Mouse (Mus musculus) heart, embryonic 12.5 days (tissue): ENCODE measurements around the gene Fbln5. TPM values are rescaled to one million over a fixed set of nuclear protein-coding genes. Genes with fewer than 3 reads are reported as not detected.

ENCODE experiments used
- ATAC-seq: fragments of 200-750 bp; cut with Nextera tagmentation; 2 replicates; pipeline ENCODE4 v1.8.0; 2017; ENCODE audit warnings: moderate TSS enrichment, moderate library complexity; ENCODE audit not compliant: insufficient number of reproducible peaks, low FRiP score
- H3K27ac ChIP-seq: fragments of 300-500 bp; sonication (generic); 2 replicates; pipeline ENCODE4 v1.5.1; 2016; ENCODE audit warnings: mild to moderate bottlenecking, moderate library complexity; ENCODE audit not compliant: poor library complexity, severe bottlenecking
- H3K27me3 ChIP-seq: fragments of 300-500 bp; sonication (generic); replicated peaks from 2 replicates; pipeline ENCODE4 v1.6.1; 2016; ENCODE audit warnings: mild to moderate bottlenecking, moderate library complexity
- H3K36me3 ChIP-seq: fragments of 300-500 bp; sonication (generic); 2 replicates; pipeline ENCODE4 v1.6.1; 2016; ENCODE audit warnings: mild to moderate bottlenecking, moderate library complexity
- H3K4me1 ChIP-seq: fragments of 300-500 bp; sonication (generic); replicated peaks from 2 replicates; pipeline ENCODE4 v1.6.1; 2016; ENCODE audit warnings: mild to moderate bottlenecking
- H3K4me2 ChIP-seq: fragments of 300-500 bp; sonication (generic); 2 replicates; pipeline ENCODE4 v1.6.1; 2016; ENCODE audit warnings: mild to moderate bottlenecking, moderate library complexity
- H3K4me3 ChIP-seq: fragments of 300-500 bp; sonication (generic); 2 replicates; pipeline ENCODE4 v1.5.1; 2016; ENCODE audit warnings: mild to moderate bottlenecking
- H3K9ac ChIP-seq: fragments of 300-500 bp; sonication (generic); 2 replicates; pipeline ENCODE4 v1.6.1; 2016; ENCODE audit warnings: mild to moderate bottlenecking, moderate library complexity
- H3K9me3 ChIP-seq: fragments of 300-500 bp; sonication (generic); replicated peaks from 2 replicates; pipeline ENCODE4 v1.6.1; 2016; ENCODE audit warnings: mild to moderate bottlenecking, moderate library complexity
- WGBS: fragments of 180-500 bp; shearing (Covaris S2); methylation state at CpG from one replicate; pipeline ENCODE4 v1.1.7; 2016; 5-methylcytosine and 5-hydroxymethylcytosine counted together
- polyA plus RNA-seq: library from polyadenylated mRNA; unstranded; fragments of >200 nt; fragmentation: Nextera tagmentation; extraction: Ambion mirVana; gene quantifications from 2 replicates; pipeline ENCODE4 v1.2.1, GENCODE M21; 2016

The Fbln5 gene
- polyA plus RNA-seq, 1 experiment from 2014 or later, result 98.0 TPM

DNA sequence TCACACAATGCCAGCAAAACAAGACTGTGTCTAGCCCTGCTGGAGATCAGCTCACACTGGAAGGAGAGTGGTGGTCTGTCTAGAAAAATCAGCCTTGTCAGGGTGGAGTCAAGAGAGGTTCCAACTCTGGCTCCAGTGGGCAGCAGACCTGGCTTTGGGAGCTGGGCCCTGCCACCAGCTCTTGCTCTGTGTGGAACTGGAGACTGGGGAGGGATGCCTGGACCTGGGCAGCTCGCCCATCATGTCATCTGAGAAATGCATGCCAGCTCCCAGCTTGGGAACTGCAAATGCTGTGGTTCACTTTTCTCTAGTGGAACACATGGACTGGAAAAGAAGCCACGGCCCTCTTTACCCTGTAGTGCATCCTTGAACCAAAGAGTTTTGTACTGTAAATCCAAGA lies 8.3 kb downstream of the Fbln5 start:
- Histone ChIP-seq H3K27ac (no peak overlapping the region), H3K9me3 (no peaks in the 10 kb centered on the region), H3K4me2 (no peak overlapping the region), H3K9ac (no peak overlapping the region), H3K27me3 (no peaks in the 10 kb centered on the region), H3K4me1 (no peaks in the 10 kb centered on the region), H3K36me3 (no peaks in the 10 kb centered on the region), H3K4me3 (no peak overlapping the region)
- WGBS, result 54% methylated on average over 2 of the region's 2 CpGs
- ATAC-seq, result no peak

DNA sequence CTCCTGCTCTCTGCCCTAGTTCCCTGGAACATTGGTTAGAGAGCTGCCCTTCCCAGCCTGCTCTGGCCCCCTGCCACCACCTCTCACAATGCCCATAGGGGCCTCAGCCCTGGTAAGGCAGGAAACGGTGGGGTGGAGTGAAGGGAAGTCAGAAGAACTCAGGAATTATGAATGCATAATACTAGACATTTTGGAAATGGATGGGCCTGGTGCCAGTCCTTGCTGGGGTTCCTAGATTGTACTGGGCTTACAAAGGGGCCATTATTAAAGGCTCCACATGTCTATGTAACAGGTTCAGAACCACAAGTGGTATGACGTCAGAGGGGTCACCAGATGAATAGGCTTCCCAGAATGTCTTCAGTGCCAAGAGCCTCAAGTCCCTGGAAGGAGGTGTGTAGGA lies 11.5 kb downstream of the Fbln5 start:
- no peak overlapping the region for H3K4me3 ChIP-seq
- ATAC-seq, result no peak
- no peaks in the 10 kb centered on the region for H3K27me3 ChIP-seq
- H3K4me2 ChIP-seq, result no peak overlapping the region
- no peaks in the 10 kb centered on the region for H3K9me3 ChIP-seq
- 55% methylated on average over 2 of the region's 2 CpGs for WGBS
- no peak overlapping the region for H3K27ac ChIP-seq
- H3K36me3 ChIP-seq, result no peaks in the 10 kb centered on the region
- H3K4me1 ChIP-seq, result no peaks in the 10 kb centered on the region
- no peak overlapping the region for H3K9ac ChIP-seq

DNA sequence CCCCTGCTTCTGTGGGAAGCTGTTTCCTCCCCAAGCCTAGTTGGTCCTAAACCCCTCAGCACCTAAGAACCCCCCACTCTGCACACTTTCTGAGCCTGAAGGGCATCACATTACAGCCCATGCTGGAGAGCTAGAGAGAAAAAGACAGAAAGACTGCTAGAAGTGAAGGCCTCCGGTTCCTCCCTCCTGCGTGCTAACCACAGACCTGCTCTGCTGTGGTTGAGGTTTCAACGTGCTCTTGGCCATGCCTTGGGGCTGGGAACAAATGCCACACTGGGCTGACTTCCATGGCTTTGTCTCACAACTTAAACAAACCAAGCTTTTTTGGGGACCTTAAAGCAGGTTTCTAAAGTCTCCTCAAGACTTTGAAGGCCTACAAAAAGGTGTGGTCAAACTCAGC lies 16.4 kb downstream of the Fbln5 start:
- ATAC-seq, result no peak
- Histone ChIP-seq H3K4me1 (no peaks in the 10 kb centered on the region), H3K9me3 (no peaks in the 10 kb centered on the region), H3K9ac (no peak overlapping the region), H3K27me3 (no peaks in the 10 kb centered on the region), H3K4me3 (no peak overlapping the region), H3K27ac (no peak overlapping the region), H3K36me3 (no peaks in the 10 kb centered on the region), H3K4me2 (no peak overlapping the region)
- 81% methylated on average over 3 of the region's 3 CpGs for WGBS

DNA sequence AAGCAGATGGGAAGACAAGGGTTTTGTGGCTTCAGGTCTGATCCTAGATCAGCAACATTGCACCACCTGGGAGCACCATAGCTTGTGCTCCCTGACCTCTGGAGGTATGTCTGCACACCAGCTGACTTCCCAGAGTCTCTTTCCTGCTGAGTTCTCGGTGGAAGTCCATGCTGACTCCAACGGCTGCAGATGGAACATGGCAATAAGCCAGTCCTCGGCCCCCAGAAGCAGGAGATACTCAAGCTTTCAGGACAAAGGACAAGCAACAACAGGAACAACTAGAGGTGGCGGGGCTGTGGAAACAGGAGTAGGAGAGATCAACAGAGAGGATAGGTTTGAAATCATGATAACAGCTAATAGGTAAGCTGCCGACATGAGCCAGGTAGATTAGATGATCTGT lies 17.1 kb downstream of the Fbln5 start:
- H3K27ac ChIP-seq, result no peak overlapping the region
- no peak overlapping the region for H3K9ac ChIP-seq
- H3K4me3 ChIP-seq, result no peak overlapping the region
- no peak for ATAC-seq
- H3K36me3 ChIP-seq, result no peaks in the 10 kb centered on the region
- no peaks in the 10 kb centered on the region for H3K9me3 ChIP-seq
- 68% methylated on average over 5 of the region's 5 CpGs for WGBS
- H3K27me3 ChIP-seq, result no peaks in the 10 kb centered on the region
- H3K4me1 ChIP-seq, result no peaks in the 10 kb centered on the region
- no peak overlapping the region for H3K4me2 ChIP-seq

- Histone ChIP-seq H3K27me3 (no peaks in the 10 kb centered on the region), H3K27ac (no peak overlapping the region), H3K4me2 (no peak overlapping the region), H3K4me1 (no peaks in the 10 kb centered on the region), H3K4me3 (no peak overlapping the region), H3K9ac (no peak overlapping the region), H3K9me3 (no peaks in the 10 kb centered on the region), H3K36me3 (no peaks in the 10 kb centered on the region)
- 65% methylated on average over 3 of the region's 3 CpGs for WGBS
- ATAC-seq, result no peak
These were observed 17.8 kb downstream of the Fbln5 start for GRCm38 (mm10) chr12:101801051-101801450.

DNA sequence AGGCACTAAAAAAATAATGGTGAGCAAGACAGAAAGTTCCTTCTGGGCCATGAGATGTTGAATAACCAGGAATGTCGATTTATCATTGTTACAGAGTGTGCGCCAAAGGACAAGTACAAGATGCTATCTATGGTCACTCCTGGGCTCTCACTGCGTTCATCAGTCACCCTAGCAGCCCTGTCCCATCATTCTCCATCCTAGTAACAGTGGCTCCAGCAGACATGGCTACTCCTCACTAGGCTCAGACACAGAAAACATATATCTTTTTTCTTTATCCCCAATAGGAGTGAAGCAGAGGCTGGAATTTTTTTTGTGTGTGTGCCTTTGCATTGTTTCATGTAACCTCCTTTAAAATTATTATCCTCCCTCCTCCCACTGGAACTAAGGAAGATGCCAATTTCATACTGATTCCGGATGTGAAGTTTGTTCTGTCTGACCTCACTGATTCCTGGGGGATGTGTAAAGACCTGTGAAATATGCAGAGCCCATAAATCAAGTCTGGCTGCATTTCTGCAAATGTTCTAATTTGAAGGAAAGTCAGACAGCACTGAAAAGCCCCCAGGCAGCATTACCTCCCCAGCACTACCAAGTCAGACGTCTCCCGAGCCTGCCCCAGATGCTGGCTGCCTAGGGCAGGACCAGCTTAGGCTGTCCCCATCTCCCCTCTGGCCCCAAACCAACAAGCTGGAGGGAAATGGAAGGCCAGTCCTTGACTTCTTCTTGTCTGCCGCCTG lies 20.5 kb downstream of the Fbln5 start:
- no peak overlapping the region for H3K9ac ChIP-seq
- ATAC-seq, result no peak

GRCm38 (mm10) chr12:101794458-101794857 lies 24.4 kb downstream of the Fbln5 start:
- 68% methylated on average over 3 of the region's 3 CpGs for WGBS
- Histone ChIP-seq H3K36me3 (no peaks in the 10 kb centered on the region), H3K4me1 (no peaks in the 10 kb centered on the region), H3K9ac (no peak overlapping the region), H3K9me3 (no peaks in the 10 kb centered on the region), H3K4me3 (no peak overlapping the region), H3K27me3 (no peaks in the 10 kb centered on the region), H3K4me2 (no peak overlapping the region), H3K27ac (no peak overlapping the region)
- no peak for ATAC-seq

More for the DNA sequence above, 20.5 kb downstream of the Fbln5 start:
- no peaks in the 10 kb centered on the region for H3K4me1 ChIP-seq
- no peak overlapping the region for H3K27ac ChIP-seq
- no peaks in the 10 kb centered on the region for H3K36me3 ChIP-seq
- H3K9me3 ChIP-seq, result no peaks in the 10 kb centered on the region
- no peaks in the 10 kb centered on the region for H3K27me3 ChIP-seq
- no peak overlapping the region for H3K4me2 ChIP-seq
- no peak overlapping the region for H3K4me3 ChIP-seq
- WGBS, result 64% methylated on average over 7 of the region's 7 CpGs

DNA sequence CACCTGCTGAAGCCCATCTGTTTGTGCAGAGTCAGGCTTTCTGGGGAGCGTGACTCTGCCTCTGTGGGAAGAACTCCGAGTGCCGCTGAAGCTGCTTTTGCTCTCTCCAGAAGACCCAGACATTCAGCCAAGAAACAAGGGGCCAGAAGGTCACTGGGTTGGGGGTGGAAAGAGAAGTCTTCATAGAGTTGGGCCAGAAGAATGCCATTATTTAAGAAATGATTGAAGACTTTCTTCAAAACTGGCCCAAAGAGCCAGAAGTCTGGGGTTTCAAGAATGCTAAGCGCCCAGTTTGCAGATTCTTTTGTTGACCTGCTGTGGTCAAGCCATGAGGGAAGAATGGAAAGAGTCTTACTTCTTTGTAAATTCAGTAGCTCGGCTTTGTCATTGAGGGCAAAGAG lies 25.6 kb downstream of the Fbln5 start:
- H3K36me3 ChIP-seq, result no peaks in the 10 kb centered on the region
- H3K4me2 ChIP-seq, result no peak overlapping the region
- no peak overlapping the region for H3K27ac ChIP-seq
- no peaks in the 10 kb centered on the region for H3K27me3 ChIP-seq
- no peak overlapping the region for H3K9ac ChIP-seq
- no peaks in the 10 kb centered on the region for H3K9me3 ChIP-seq
- 75% methylated on average over 5 of the region's 5 CpGs for WGBS
- H3K4me1 ChIP-seq, result no peaks in the 10 kb centered on the region
- no peak for ATAC-seq
- H3K4me3 ChIP-seq, result no peak overlapping the region

- Histone ChIP-seq H3K4me3 (no peak overlapping the region), H3K9ac (no peak overlapping the region), H3K27me3 (no peaks in the 10 kb centered on the region), H3K27ac (no peak overlapping the region), H3K9me3 (no peaks in the 10 kb centered on the region), H3K4me1 (no peaks in the 10 kb centered on the region), H3K4me2 (no peak overlapping the region), H3K36me3 (no peaks in the 10 kb centered on the region)
- 79% methylated on average over 4 of the region's 4 CpGs for WGBS
- no peak for ATAC-seq
These were observed 26.2 kb downstream of the Fbln5 start for GRCm38 (mm10) chr12:101792684-101793083.

- Histone ChIP-seq H3K9ac (no peak overlapping the region), H3K9me3 (peaks cover 3% of the 10 kb centered on the region; the same call in 1 of the 2 replicates), H3K27ac (no peak overlapping the region), H3K27me3 (no peaks in the 10 kb centered on the region), H3K36me3 (no peaks in the 10 kb centered on the region), H3K4me3 (no peak overlapping the region), H3K4me2 (no peak overlapping the region), H3K4me1 (no peaks in the 10 kb centered on the region)
- 82% methylated on average over 3 of the region's 3 CpGs for WGBS
- no peak for ATAC-seq
These were observed 29.1 kb downstream of the Fbln5 start for GRCm38 (mm10) chr12:101789767-101790166.

DNA sequence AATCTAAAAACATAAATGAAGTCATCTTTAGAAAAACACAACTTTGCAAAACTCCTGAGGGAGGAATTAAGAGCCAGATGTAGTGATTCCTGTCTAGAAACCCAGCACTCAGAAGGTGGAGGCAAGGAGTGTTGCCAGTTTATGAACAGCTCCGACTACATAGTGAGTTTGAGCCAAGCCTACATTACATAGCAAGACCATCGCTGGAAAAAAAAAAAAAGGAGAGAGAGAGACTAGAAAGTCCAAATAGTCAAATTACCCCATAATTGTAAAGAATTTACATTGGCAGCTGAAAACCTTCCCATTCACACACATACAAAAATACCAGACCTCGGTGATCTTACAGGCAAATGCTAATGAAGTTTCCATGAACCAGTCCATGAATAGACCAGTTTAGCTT lies 29.6 kb downstream of the Fbln5 start:
- Histone ChIP-seq H3K36me3 (no peaks in the 10 kb centered on the region), H3K27ac (no peak overlapping the region), H3K27me3 (no peaks in the 10 kb centered on the region), H3K4me3 (no peak overlapping the region), H3K9me3 (peaks cover 3% of the 10 kb centered on the region; the same call in 1 of the 2 replicates), H3K4me2 (no peak overlapping the region), H3K4me1 (no peaks in the 10 kb centered on the region), H3K9ac (no peak overlapping the region)
- no peak for ATAC-seq
- WGBS, result 72% methylated on average over 3 of the region's 3 CpGs

DNA sequence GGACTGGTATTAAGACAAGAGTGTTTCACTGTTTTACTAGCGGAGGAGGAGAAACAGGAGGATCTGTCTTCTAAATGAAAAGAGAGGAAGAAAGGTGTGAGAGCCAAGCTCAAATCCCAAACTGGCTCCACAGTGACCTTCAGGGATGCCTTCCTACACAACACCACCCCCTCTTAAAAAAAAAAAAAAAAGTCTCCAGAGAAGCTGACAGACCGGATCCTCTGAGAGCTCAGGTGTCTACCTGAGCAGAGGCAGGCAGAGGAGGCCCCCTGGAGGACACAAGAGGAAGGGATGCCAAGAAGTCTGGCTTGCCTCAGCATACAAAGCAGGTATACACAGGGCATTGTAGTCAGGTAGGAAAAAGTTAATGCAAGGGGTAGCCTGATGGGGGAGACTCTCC lies 36.1 kb downstream of the Fbln5 start:
- H3K27ac ChIP-seq, result no peak overlapping the region
- no peak for ATAC-seq
- no peaks in the 10 kb centered on the region for H3K36me3 ChIP-seq
- H3K9me3 ChIP-seq, result peaks cover 3% of the 10 kb centered on the region; the same call in 1 of the 2 replicates
- no peak overlapping the region for H3K9ac ChIP-seq
- 44% methylated on average over 2 of the region's 2 CpGs for WGBS
- 0 out of 2 replicates have a peak, but pooled peaks cover 3% of the 10 kb centered on the region for H3K4me1 ChIP-seq
- H3K4me3 ChIP-seq, result no peak overlapping the region
- no peak overlapping the region for H3K4me2 ChIP-seq
- H3K27me3 ChIP-seq, result no peaks in the 10 kb centered on the region
